Mouse (Mus musculus): Measurements from ENCODE around the gene Clec9a. TPM values are rescaled to one million over a fixed set of nuclear protein-coding genes. Genes with fewer than 3 reads are reported as not detected.

Gene Clec9a
- 0.78 and 0.98 TPM in 2 replicates for polyA plus RNA-seq (2012; rRNA removed)

DNA sequence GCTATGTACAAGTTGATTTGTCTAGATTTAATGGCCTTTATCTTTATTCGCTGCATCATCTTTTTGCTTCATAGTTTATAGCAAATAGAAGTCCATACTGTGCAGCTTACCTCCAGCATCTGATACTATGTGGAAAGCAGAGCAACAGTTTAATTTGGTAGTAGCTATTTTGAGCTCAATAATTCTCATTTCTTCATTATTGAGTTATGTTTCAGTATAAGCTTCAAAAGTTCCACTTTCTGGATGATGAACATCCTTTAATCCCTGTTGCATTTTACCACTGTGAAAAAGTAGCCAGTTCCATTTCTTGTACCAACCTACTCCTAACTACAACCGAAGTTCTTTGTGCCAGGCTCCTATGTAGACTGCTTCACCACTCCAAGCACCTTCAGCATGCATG, at the start of gene Clec9a:
TSS of gene Clec9a (plus strand) at position 301 of the 400 bp plus-strand sequence.
- DNase-seq (ENCODE audit: low read depth), result no peak

DNA sequence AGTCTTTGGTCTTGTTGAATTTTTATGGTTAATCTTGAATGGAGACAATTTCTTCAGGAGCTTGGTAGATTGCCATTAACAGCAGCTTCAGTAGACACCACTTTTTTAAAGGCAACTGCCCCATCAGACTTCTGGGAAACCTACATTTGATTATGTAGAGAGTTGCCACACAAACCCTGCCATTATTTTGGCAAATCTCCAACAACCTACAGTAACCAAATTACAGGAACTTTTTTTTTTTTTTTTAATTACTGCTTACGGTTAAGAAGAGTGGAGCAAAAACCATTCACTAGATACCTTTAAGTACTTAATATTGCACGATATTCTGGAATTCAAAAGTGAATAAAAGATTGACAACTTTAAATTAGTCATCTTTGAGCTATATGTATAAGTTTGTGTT, 49.1 kb upstream of the Clec9a start:
- no peak for DNase-seq (ENCODE audit: low read depth)

DNA sequence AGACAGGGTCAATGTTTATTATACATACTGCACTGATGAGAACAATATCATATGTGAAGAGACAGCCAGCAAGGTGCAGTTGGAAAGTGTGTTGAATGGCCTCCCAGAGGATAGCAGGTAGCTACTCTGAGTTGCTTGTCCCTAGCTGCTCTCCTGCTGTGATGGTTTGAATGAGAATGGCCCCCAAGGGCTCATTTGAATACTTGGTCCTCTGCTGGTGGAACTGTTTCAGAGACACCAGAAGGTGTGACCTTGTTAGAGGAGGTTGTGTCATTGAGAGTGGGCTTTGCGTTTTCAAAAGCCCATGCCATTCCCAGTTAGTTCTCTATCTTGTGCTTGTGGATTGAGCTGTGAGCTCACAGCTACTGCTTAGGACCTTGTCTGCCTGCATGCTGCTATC, 44.7 kb upstream of the Clec9a start:
- DNase-seq (ENCODE audit: low read depth), result no peak

DNA sequence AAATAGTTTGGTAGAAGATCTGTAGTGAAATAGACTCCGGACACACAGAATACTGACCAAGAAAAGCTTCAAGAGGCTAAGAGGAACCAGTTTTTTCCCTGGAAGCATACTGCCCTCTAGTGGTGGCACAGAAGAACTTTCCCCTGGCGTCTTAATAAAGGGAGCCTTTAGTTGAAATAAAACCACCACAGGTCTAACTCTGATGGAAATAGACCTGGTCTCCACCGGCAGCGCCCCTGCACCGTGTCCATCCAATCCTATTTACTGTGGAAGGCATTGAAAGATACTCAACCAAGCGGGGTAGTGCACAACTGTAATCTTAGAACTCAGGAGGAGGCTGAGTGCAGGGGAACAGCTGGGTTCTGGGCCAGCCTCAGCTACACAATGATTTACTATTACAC, 42.7 kb upstream of the Clec9a start:
- no peak for DNase-seq (ENCODE audit: low read depth)

DNA sequence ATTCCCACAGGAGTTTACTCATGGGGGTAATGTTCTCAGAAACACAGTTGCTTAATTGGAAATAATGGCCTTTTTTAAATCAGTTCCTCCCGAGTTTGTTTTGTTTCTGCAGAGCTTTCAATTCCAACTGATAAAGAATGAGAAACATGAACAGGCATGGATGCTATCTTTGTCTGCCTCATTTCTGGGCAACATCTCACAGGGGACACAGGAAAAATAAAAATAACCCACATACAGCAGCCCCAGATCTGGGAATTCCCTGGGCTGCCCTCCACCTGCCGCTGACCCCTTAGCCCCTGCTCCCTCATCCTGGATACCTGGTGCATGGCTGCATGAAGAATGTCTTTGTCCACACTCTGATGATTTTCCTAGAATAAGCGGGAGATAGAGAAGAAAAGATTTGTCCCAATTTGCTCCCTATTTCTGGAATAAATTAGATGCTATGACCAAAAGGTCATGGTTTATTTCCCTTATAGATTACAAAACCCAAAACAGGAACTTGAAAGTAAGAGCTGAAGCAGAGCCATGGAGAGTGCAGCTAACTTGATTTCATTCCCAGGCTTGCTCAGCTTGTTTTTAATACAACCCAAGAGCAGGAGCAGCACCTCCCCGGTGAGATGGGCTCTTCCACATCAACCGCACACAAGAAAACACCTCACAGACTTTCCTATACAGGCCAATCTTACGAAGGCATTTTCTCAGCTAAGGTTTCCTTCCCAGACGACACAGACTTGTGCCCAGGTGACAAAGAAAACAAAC, 39.1 kb upstream of the Clec9a start:
- DNase-seq (ENCODE audit: low read depth), result no peak

DNA sequence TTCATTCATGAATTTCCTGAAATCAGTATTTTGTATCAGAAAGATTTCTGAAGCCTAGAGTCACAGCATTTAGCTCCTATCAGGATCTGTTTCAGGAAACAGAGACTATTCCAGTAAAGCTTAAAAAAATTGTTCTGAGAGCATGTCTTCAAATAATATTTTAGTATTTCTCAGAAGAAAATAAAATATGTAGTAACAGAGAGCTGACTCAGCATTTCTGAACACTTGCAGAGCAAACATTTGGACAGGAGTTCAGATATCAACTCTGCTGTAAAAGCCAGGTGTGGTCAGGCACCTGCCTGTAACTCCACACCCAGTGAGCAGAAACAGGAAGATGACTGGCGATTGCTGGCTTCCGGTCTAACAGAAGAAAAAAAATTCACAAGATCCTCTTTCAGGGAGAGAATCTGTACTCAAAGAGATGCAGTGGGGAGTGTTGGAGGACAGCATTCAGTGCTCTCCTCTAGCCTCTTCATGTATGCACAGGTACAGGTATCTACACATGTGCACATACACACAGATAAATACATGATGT, 33.7 kb upstream of the Clec9a start:
- no peak for DNase-seq (ENCODE audit: low read depth)

DNA sequence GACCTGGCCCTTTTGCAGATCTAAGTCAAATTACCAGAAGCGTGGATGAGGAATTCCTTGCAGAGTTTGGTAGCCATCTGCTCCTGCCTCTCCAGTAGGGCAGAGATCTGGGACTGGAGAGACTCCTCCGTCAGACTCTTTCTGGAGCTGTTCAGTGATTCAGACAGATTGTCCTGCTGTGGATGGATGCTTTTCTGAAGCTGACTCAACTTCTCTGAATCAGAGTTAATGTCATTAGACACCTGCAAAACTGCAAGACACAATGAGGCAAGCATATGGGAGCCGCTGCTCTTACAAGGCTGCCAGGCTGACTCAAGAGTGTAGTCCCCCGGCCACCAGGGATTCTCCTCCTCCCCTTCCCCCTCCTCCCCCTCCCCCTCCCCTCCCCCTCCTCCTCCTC, 28.2 kb upstream of the Clec9a start:
- DNase-seq (ENCODE audit: low read depth), result no peak

DNA sequence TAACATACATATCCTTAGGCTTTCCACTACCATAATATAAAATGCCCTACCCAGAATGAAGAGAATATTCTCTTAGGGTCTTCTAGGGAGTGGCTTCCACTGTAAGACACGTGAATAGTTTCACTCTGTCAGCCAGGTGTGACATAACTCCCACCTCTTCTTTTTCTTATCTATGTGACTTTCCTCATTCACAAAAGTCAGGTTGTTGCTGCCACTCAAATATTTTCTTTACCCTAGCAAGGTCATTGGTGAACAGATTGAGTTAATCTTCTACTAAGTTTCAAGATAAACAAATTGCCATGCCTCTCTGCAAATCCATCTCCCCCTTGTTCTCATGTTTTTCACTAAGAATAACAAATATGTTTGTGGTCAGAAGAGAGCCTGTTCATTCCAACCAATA, 26.9 kb upstream of the Clec9a start:
- DNase-seq (ENCODE audit: low read depth), result no peak

DNA sequence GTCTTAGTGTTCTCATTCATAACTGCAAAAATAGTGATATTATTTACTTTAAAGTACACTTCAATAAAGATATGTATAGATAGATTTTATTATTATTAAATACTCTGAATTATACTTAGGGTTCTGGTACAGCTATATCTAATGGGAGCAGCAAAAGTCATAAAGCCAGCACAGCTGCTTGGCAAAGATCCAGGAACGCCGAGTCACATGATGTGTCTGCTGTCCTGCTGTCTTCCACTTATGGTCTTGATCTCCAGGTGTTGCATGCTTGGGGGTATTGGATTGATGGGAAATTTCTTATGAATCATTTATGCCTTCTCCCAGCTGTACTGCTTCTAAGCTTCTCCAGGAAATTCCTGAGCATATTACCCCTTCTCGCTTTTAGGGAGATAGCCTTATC, 25.2 kb upstream of the Clec9a start:
- DNase-seq (ENCODE audit: low read depth), result no peak

DNA sequence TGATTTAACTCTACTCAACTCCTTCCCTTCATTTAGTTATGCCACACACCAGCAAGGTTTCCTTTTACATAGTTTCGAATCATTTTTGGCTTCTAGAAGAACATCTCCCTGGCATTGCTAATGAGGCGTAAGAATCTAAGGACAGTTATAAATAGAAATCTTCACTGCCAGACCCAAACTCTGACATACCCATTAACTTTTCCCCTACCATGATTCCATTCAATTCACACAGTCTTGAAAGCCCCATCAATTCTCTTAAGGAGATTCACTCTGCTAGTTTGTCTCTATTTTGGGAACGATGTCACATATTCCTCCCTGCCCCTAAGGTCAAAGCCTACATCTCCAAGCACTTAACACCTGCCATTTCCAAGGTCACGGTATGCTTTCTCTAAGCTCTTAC, 23.7 kb upstream of the Clec9a start:
- DNase-seq (ENCODE audit: low read depth), result no peak

DNA sequence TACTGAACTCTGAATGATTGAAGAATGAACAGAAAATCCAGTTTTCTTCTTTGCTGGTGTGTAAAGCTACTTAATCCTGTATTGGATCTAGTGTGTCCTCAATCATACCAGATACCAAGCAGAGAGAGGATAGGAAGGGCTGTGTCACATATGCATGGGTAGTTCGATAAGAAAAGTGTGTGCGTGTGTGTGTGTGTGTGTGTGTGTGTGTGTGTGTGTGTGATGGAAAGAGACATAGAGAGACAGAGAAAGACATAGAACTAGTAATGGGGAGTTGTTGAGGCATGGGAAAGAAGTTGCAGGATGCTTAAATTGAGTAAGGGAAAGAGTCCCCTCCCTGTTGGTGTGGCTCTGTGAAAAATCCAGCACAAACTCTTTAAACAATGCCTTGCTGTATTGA, 22.9 kb upstream of the Clec9a start, which contains the start of gene Clec12b:
TSS of gene Clec12b (minus strand) at position 101 of the 400 bp plus-strand sequence.
- DNase-seq (ENCODE audit: low read depth), result no peak

DNA sequence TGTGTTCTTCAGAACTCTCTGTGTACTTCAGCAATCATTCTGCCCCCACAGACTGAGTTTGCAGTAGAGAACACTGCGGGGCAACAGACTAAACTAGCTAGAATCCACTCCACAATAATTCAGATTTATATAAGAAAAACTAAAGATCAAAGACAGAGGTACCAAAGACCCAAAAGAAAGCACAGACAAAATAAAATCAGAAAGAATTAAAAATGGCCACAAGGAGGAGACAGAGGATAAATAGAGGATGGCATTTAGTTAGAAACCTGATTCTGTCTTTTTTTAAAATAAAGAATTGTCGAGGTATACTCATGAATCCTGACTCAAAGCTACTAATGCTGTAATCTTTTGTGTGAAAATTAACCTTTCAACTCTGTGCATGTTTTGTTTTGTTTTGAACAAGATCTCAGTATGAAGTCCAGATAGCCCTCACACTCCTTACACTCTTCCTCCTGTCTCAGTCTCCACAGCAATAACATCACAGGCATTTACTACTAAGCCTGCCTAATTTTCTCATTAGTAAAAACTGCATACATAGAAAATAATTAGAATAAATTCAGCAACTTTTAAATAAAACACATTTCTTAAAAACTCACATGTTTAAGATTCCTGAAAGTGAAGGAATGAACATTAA, 15.5 kb upstream of the Clec9a start:
- no peak for DNase-seq (ENCODE audit: low read depth)

DNA sequence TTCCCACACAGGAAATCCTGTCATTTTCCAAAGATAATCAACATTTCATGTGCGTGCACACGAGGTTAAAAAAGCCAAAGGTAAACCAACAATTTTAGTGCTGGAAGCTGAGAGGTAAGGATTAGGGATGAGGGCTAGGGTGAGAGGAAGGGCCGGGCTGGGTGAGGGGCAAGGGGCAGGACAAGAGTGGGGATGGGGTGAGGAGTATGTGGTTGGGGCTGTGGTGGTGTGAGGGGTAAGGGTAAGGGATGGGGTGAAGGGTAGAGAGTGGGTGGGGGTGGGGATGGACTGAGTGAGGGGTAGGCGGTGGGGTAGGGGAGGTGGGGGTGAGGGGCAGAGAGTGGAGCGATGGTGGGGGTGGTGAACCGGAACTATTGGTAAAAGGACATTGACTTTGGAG, 14.9 kb upstream of the Clec9a start:
- DNase-seq (ENCODE audit: low read depth), result no peak

DNA sequence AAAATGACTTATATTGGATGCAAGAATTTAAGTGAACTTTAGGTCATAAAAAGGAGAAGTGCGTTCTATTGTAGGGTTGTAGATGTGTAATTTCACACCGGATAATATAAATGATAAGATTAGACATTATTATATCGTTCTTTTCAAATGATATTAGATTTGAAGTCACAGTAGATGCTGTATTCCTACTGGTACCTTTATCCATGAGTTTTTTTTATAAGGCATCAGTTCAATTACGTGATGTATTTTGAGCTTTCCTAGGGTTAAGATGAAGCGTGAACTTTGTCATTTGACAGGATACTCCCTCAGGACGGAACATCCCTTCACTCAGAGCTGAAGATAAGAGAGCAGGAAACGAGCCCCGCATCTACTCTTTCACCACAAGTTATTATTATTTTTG, 11.7 kb upstream of the Clec9a start, which contains the start of gene Clec1b:
TSS of gene Clec1b (plus strand) at position 301 of the 400 bp plus-strand sequence.
- no peak for DNase-seq (ENCODE audit: low read depth)

DNA sequence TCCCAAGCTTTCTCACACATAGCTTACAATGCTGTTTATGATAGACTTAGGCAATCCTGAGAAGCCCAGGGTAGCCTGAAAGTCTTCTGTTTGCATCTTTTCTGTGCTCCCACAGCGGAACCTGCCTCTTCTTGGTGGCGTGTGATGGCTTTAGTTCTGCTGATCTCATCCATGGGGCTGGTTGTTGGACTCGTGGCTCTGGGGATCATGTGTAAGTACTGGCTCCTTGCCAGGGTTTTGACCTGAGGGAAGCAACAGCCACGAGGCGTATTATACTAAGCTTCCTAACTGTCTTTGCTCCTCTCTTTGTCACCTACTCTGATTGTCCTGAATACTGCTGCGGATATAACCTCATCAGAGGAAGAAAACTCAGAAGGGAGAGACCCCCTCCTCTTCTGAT, 8.7 kb upstream of the Clec9a start:
- DNase-seq (ENCODE audit: low read depth), result no peak

DNA sequence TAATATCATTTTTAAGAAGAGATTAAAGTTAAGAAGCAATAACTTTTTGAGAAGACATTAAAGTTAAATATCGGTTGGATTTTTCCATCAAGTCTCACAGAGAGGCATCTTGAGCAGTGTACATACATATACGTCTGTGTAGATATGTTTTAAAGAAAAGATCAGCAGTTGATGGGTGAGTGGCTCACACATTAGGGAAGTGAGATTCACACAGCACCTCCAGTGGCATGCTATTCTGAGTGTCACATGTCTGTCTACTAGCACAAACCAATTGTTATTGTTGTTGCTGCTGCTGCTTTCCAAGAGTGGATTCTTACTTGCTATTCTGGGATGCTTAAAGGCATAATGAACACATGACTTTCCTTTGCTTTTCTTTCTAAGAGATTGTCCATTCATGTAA, 6.3 kb upstream of the Clec9a start:
- DNase-seq (ENCODE audit: low read depth), result no peak

DNA sequence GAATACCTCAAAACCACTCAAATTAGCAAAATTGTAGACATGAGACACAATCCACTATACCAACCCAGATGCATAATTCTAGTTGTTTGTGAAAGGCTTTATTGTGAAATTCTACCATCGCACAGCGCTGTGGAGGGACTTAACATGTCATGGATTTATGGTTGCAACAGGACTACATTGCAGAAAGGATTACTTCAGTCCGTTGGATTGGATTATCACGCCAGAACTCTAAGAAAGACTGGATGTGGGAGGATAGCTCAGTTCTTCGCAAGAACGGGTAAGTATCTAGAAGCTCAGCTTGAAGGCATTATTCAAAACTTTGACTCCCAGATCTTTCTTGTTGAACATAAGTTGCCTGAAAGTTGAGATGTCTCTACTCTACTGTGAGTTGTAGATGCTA, 5.3 kb upstream of the Clec9a start:
- peak; percentile 59 for DNase-seq (ENCODE audit: low read depth)

DNA sequence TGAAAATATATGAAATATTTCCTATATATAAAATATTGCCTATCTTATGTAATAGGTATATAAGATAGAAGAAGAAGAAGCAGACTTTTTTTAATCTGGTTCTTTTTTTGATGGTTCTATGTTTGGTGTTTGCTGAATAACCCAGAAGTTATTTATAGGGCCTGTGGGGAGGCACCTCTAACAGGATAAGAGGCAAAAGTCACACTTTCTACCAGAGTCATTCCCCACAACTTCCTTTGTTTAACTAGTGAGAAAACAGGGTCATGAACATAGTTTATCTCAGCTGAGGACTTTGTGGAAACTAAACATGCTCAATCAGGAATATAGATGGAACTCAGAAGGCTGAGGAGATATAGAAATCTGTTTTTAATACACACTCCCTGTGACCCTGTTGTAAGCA, 2.7 kb upstream of the Clec9a start:
- no peak for DNase-seq (ENCODE audit: low read depth)

DNA sequence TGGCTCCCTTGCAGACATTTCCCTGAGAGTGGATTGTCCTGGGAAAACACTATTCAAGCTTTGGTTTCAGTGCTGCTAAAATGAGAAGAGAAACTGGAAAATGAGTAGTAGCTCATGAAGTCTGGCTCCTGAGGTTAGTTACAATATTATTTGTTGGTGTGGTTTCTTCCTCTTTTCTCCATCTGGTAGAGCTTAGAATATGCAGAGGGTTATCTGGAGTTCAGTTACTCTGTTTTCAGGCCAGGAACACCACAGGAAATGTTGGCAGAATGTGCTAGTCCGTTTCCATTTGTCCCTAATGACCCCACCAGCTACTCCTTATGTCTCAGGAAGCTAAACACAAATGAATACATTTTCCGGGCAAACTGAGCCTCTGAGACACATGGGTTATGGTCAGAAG, 1.3 kb upstream of the Clec9a start:
- no peak for DNase-seq (ENCODE audit: low read depth)

DNA sequence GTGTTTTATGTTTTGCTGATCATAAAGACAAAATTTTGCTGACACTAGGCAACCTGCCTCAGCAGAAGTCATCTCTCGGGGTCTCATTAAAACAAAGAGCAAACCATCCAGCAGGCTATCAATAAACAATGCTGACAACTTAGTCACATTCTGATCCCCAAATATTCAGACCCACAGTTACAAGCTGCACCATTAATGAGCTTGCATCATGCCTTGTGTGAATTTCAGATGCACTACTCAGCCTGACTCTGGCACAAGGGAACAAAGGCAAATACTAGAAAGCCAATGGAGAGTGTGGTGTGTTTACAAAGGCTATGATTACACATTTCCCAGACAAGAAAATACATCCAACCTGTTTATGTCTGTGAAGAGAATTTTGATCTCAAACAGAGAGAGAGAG, 5.5 kb downstream of the Clec9a start:
- DNase-seq (ENCODE audit: low read depth), result no peak

DNA sequence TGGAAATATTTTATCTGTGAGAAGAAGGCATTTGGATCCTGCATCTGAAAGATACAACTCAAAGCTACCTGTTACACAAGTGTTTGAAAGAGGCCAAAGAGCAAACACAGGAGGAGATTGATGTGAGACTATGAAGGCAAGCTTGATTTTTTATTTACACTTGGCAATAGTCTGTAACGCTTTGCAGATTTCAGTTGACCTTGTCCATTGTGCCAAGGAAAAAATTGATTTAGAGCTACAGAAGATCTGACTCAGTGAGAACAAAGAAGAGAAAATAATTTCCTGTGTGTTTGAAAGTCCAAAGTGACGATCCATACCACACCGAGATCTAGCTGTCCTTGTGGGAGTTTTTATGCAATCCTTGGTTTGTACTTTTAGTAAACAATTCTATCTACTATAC, 13.6 kb downstream of the Clec9a start:
- DNase-seq (ENCODE audit: low read depth), result no peak

DNA sequence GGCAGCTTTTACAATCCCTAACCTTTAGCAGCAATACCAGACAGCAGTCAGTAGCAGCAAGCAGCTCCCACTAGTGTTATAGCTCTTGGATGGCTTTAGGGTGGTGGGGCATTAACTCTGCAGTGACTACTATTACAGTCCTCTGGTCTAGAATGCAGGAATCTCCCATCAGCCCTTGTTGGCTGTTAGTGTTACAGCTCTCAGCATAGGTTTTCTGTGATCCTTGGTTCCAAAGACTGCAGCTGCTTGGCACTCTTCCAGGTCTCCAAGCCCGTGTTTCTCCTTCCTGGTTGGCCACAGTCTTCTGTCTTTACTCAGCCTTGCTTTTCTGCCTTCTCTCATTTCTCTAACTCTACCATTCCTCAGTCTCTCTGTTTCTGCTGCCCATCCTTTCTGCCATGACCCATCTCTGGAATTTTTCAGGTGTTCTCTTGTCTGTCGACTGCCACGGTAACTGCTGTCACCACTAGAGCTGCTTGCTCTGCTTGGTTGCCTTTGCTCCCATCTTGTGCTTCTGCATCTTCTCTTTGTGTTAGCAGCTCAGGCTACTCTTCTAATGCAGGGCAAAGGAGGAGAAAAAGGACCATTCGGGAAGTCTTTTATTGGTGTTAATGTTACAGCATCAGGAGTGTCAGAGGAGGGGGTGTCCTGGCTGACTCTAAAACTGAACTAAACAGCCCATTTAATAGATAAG, 14.5 kb downstream of the Clec9a start:
- DNase-seq (ENCODE audit: low read depth), result no peak

DNA sequence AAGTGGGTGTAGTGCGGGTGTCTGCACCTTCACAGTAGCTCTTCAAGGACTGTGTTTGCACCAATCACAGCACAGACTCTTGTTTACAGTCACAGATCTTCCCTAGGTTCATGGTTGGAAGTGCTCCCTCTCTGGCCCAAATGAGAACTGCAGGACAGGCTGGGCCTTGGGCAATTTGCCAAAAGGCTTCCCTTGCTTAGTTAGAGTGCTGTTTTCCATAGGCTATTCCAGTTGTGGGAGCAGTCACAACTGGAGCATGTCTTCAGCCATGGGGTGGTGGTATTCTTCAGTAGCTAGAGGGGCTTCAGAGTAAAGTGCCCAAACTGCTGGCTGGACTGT, 15.0 kb downstream of the Clec9a start:
- DNase-seq (ENCODE audit: low read depth), result no peak

All from gonadal fat pad, adult 2 months (tissue).